Mouse (Mus musculus): Measurements from ENCODE around the gene Nrf1.

- TF ChIP-seq CTCF (IDR thresholded peaks at IDR 0.05; ENCODE audit: extremely low read depth, insufficient read depth, low read length) = no peak
- TF ChIP-seq POLR2A (IDR thresholded peaks at IDR 0.05; ENCODE audit: extremely low read depth, insufficient read depth, low read length) = no peak
Measured at GRCm38 (mm10) chr6:30153733-30154415, 106.1 kb downstream of the Nrf1 start.
